Mouse (Mus musculus) thymus, postnatal 10 days (tissue): ENCODE results near the gene Il4ra.

Experiments
- DNase-seq, 2 experiments: peaks; one replicate each; pipeline ENCODE4 v3.0.0; 2021; ENCODE audit warnings: low spot score in 2 of 2

The Il4ra gene

GRCm38 (mm10) chr7:125571891-125572290 is 20.0 kb downstream of the Il4ra start:
- no peak for DNase-seq

GRCm38 (mm10) chr7:125572737-125573136 is 20.8 kb downstream of the Il4ra start:
- DNase-seq = no peak

- no peak for DNase-seq
Observed at GRCm38 (mm10) chr7:125573849-125574248, 21.9 kb downstream of the Il4ra start.

GRCm38 (mm10) chr7:125574832-125575231 is 22.9 kb downstream of the Il4ra start:
- DNase-seq = no peak

GRCm38 (mm10) chr7:125575738-125576540 is 24.0 kb downstream of the Il4ra start:
- DNase-seq = no peak

- no peak for DNase-seq
Observed at GRCm38 (mm10) chr7:125576982-125577381, 25.1 kb downstream of the Il4ra start.

GRCm38 (mm10) chr7:125577486-125578088 is 25.7 kb downstream of the Il4ra start:
- DNase-seq = no peak

GRCm38 (mm10) chr7:125578106-125578505 is 26.2 kb downstream of the Il4ra start:
- no peak for DNase-seq

- DNase-seq = no peak
Observed at GRCm38 (mm10) chr7:125579545-125580219, 27.8 kb downstream of the Il4ra start.

- no peak for DNase-seq
Observed at GRCm38 (mm10) chr7:125580220-125580549, 28.3 kb downstream of the Il4ra start.

GRCm38 (mm10) chr7:125580625-125581316 is 28.9 kb downstream of the Il4ra start:
- DNase-seq = no peak

- DNase-seq = peak; percentile 86 to 94
Observed at GRCm38 (mm10) chr7:125581317-125581672, 29.4 kb downstream of the Il4ra start.

GRCm38 (mm10) chr7:125583325-125584004 is 31.5 kb downstream of the Il4ra start:
- DNase-seq = peak in 1 of 2 experiments; percentile 45

- peak; percentile 63 to 72 for DNase-seq
Observed at GRCm38 (mm10) chr7:125584005-125584369, 32.1 kb downstream of the Il4ra start.

- DNase-seq = no peak
Observed at GRCm38 (mm10) chr7:125586355-125586754, 34.4 kb downstream of the Il4ra start.

GRCm38 (mm10) chr7:125588721-125589120 is 36.8 kb downstream of the Il4ra start:
- DNase-seq = peak; percentile 54 to 65

- no peak for DNase-seq
Observed at GRCm38 (mm10) chr7:125589896-125590295, 38.0 kb downstream of the Il4ra start.

- peak; percentile 60 to 64 for DNase-seq
Observed at GRCm38 (mm10) chr7:125593831-125594230, 41.9 kb downstream of the Il4ra start.

GRCm38 (mm10) chr7:125596406-125596805 is 44.5 kb downstream of the Il4ra start:
- DNase-seq = no peak

GRCm38 (mm10) chr7:125597083-125597482 is 45.2 kb downstream of the Il4ra start:
- no peak for DNase-seq

- no peak for DNase-seq
Observed at GRCm38 (mm10) chr7:125597516-125598347, 45.8 kb downstream of the Il4ra start.
